Mouse (Mus musculus): ENCODE results near the gene Kcnj14. TPM values are rescaled to one million over a fixed set of nuclear protein-coding genes. Genes with fewer than 3 reads are reported as not detected.

Kcnj14 gene
- polyA plus RNA-seq, 2 experiments, result 1.1 to 1.7 TPM

DNA sequence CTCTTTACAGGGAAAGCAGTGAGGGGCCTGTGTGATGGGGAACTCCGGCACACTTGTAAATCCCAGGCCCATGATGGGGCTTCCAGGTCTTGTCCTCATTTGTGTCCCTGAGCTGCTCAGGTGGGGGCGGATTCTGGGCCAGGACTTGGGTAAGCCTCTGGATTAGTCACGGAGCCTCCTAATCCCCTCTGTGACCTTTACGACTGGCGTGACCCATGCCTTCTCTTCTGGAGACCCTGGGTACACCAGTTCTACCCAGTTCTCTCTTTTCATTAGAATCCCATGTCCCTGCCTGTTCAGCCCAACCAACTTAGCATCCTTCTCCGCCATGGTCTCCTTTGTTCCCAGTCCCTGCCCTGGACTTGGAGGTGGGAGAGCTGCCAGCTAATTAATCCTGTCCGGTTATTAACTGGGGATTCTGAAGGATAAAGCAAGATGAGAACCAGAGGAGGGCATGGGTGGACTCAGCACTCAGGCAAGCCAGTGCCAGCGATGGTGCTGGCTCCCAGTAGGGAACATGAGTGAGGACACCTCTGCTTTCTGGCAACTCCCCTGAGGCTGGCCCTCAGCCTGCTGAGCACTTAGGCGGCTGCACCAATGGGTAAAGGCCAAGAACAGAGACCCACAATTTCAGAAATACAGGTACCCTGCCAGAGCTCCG, 9.1 kb downstream of the Kcnj14 start:
- H3K4me1 ChIP-seq (ENCODE audit: control insufficient read depth, insufficient read depth, low read length), result peaks cover 18% of the 10 kb centered on the region
- H3K27ac ChIP-seq (replicated peaks; ENCODE audit: low read depth, low read length), result no peak overlapping the region
- no peak overlapping the region for H3K9ac ChIP-seq (ENCODE audit: low read depth, low read length, severe bottlenecking)
- WGBS, result 50% methylated on average over 10 of the region's 10 CpGs
- no peak for TF ChIP-seq POLR2A (IDR thresholded peaks at IDR 0.05; ENCODE audit: borderline replicate concordance, extremely low read depth, insufficient read depth, insufficient read length)
- no peaks in the 10 kb centered on the region for H3K27me3 ChIP-seq (ENCODE audit: control insufficient read depth, insufficient read depth, low read length)
- H3K36me3 ChIP-seq (ENCODE audit: control insufficient read depth, insufficient read depth, low read length), result peaks cover 26% of the 10 kb centered on the region
- H3K4me2 ChIP-seq (replicated peaks; ENCODE audit: low read depth, low read length, severe bottlenecking), result peak overlapping the region; percentile 39; the same call in 1 of the 2 replicates
- H3K4me3 ChIP-seq (replicated peaks; ENCODE audit: low read length), result no peak overlapping the region
- no peaks in the 10 kb centered on the region for H3K9me3 ChIP-seq (ENCODE audit: control insufficient read depth, low read length)
- ATAC-seq (ENCODE audit: low FRiP score, low read depth), result no peak
- DNase-seq (ENCODE audit: low spot score), result no peak

- peaks cover 33% of the 10 kb centered on the region for H3K36me3 ChIP-seq (ENCODE audit: control insufficient read depth, insufficient read depth, low read length)
- no peak overlapping the region for H3K9ac ChIP-seq (ENCODE audit: low read depth, low read length, severe bottlenecking)
- H3K4me3 ChIP-seq (replicated peaks; ENCODE audit: low read length), result peak overlapping the region; percentile 22
- H3K4me2 ChIP-seq (replicated peaks; ENCODE audit: low read depth, low read length, severe bottlenecking), result peak overlapping the region; percentile 39
- ATAC-seq (ENCODE audit: low FRiP score, low read depth) (no peak), DNase-seq (ENCODE audit: low spot score) (no peak)
- H3K27ac ChIP-seq (replicated peaks; ENCODE audit: low read depth, low read length), result 0 out of 2 replicates have a peak overlapping the region, but pooled peaks have one; percentile 63
- H3K4me1 ChIP-seq (ENCODE audit: control insufficient read depth, insufficient read depth, low read length), result peaks cover 18% of the 10 kb centered on the region
- 4% methylated on average over 5 of the region's 5 CpGs for whole genome bisulfite sequencing
- H3K9me3 ChIP-seq (ENCODE audit: control insufficient read depth, low read length), result no peaks in the 10 kb centered on the region
- TF ChIP-seq POLR2A (IDR thresholded peaks at IDR 0.05; ENCODE audit: borderline replicate concordance, extremely low read depth, insufficient read depth, insufficient read length), result no peak
- H3K27me3 ChIP-seq (ENCODE audit: control insufficient read depth, insufficient read depth, low read length), result no peaks in the 10 kb centered on the region
These were observed 9.7 kb downstream of the Kcnj14 start for GRCm38 (mm10) chr7:45814841-45815240.

- H3K4me1 ChIP-seq (ENCODE audit: control insufficient read depth, insufficient read depth, low read length), result peaks cover 18% of the 10 kb centered on the region
- H3K9ac ChIP-seq (ENCODE audit: low read depth, low read length, severe bottlenecking), result peak within 1 kb of the TSS; percentile 99
- peak within 1 kb of the TSS; percentile 90 for H3K4me3 ChIP-seq (replicated peaks; ENCODE audit: low read length)
- ATAC-seq (ENCODE audit: low FRiP score, low read depth) (peak; percentile 98), DNase-seq (ENCODE audit: low spot score) (peak; percentile 100)
- no peaks in the 10 kb centered on the region for H3K9me3 ChIP-seq (ENCODE audit: control insufficient read depth, low read length)
- H3K36me3 ChIP-seq (ENCODE audit: control insufficient read depth, insufficient read depth, low read length), result peaks cover 40% of the 10 kb centered on the region
- under 1% methylated on average over 60 of the region's 92 CpGs for WGBS
- no peaks in the 10 kb centered on the region for H3K27me3 ChIP-seq (ENCODE audit: control insufficient read depth, insufficient read depth, low read length)
- peak within 1 kb of the TSS; percentile 79 for H3K4me2 ChIP-seq (replicated peaks; ENCODE audit: low read depth, low read length, severe bottlenecking)
- TF ChIP-seq POLR2A (IDR thresholded peaks at IDR 0.05; ENCODE audit: borderline replicate concordance, extremely low read depth, insufficient read depth, insufficient read length), result peak; percentile 81; the same call in 1 of the 2 replicates
- peak within 1 kb of the TSS; percentile 99 for H3K27ac ChIP-seq (replicated peaks; ENCODE audit: low read depth, low read length)
These were observed 10.5 kb downstream of the Kcnj14 start, which contains the start of gene Cyth2 for GRCm38 (mm10) chr7:45813787-45814779. TSS of gene Cyth2 (minus strand) at chr7:45814581.

DNA sequence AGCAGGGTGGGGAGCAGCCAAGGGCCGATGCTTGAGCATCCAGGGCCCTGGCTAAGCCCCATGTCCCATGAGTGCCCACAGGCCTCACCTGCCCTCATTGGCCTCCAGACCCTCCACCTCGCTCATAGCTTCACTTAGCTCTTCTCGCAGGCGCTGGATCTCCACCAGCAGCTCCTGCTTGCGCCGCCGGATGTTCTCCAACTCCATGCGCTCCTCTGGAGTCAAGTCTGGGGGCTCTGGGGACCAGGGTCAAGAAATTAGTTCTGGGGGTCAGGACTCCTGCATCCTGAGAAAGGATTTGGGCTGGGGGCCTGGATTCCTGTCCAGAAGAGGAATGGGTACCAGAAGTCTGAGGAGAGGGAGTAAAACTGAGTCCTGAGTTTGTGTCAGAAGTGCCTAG, 11.7 kb downstream of the Kcnj14 start:
- DNase-seq (ENCODE audit: low spot score), result no peak
- WGBS, result 80% methylated on average over 8 of the region's 8 CpGs
- no peaks in the 10 kb centered on the region for H3K9me3 ChIP-seq (ENCODE audit: control insufficient read depth, low read length)
- peaks cover 52% of the 10 kb centered on the region for H3K36me3 ChIP-seq (ENCODE audit: control insufficient read depth, insufficient read depth, low read length)
- H3K27ac ChIP-seq (replicated peaks; ENCODE audit: low read depth, low read length), result no peak overlapping the region; the same call in 1 of the 2 replicates
- no peak for ATAC-seq (ENCODE audit: low FRiP score, low read depth)
- peak overlapping the region; percentile 79 for H3K4me2 ChIP-seq (replicated peaks; ENCODE audit: low read depth, low read length, severe bottlenecking)
- H3K4me3 ChIP-seq (replicated peaks; ENCODE audit: low read length), result peak overlapping the region; percentile 90
- no peaks in the 10 kb centered on the region for H3K27me3 ChIP-seq (ENCODE audit: control insufficient read depth, insufficient read depth, low read length)
- H3K4me1 ChIP-seq (ENCODE audit: control insufficient read depth, insufficient read depth, low read length), result peaks cover 18% of the 10 kb centered on the region
- peak overlapping the region; percentile 99 for H3K9ac ChIP-seq (ENCODE audit: low read depth, low read length, severe bottlenecking)
- no peak for TF ChIP-seq POLR2A (IDR thresholded peaks at IDR 0.05; ENCODE audit: borderline replicate concordance, extremely low read depth, insufficient read depth, insufficient read length)

All from limb, embryonic 14.5 days (tissue).